Mouse (Mus musculus) kidney, adult 8-10 months (tissue): ENCODE results near the gene Bcl2.

ENCODE experiments used
- DNase-seq, 2 experiments: peaks; one replicate each; pipeline ENCODE4 v3.0.0; 2022

Bcl2 gene

DNA sequence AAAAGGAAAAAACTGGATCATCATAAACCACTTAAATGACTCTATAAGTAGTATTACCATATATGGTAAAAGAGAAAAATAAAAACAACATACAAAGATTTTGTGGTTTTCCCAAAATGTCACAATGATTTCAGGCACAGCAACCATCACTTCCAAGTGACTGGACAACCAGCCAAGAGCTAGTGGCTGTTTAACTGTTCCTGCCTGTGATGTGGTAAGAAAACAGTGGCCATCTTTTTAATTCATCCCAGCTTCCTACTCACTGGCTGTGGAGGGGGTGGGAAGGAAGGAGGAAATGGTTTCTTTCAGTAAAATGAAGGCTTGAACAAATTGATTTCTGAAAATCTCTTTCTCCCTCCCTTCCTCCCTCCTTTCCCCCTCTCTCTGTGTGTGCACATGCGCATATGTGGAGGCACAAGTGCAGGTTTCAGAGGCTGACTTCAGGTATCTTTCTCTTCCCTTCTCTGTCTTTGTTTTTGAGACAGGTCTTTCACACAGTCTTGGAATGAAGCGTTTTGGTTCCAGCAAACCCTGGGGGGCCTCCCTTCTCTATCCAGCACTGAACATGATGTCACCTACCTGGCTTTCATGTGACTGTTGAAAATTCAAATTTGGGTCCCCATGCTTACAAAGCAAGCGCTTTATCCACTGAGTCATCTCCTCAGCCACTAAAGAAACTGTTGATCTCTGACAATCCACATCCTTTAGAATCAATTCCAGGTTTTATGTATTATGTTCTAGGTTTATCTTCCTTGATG is 93.7 kb downstream of the Bcl2 start:
- no peak for DNase-seq

DNA sequence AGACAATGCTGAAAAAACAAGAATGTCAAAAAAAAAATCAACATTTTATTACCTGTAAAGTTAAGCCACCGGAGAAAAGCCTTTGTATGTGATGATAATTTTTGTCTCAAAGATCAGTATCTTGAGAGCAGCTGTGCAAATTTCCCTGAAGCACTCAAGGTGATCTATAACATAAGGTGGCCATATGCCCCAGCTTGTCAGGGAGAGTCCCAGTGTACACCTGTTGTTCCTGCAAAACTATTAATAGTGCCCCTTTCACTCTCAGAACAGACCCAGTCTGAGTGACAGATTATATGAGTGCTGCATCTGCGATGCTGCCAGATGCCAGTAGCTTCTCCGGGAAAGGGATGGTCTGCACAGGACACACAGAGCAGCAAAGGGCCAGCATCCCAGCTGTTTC is 95.3 kb downstream of the Bcl2 start:
- DNase-seq = no peak

DNA sequence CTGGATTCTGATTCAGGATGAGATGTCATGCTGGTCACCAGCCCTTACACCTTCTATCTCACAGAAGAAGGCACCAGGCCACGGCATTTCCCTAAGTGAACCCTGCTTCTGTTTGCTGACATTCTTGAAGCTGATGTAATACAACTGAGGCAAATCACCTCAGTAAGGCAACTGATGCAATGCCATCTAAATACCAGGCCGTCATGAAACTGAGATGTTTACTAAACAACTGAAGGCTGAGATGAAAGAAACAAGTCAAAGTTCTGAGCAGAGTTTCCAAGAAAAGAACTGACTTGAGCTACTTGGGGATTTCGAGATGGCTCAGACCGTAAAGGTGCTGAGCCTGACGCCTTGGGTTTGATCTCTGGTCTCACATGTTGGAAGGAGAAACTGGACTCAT is 97.1 kb downstream of the Bcl2 start:
- DNase-seq = no peak

DNA sequence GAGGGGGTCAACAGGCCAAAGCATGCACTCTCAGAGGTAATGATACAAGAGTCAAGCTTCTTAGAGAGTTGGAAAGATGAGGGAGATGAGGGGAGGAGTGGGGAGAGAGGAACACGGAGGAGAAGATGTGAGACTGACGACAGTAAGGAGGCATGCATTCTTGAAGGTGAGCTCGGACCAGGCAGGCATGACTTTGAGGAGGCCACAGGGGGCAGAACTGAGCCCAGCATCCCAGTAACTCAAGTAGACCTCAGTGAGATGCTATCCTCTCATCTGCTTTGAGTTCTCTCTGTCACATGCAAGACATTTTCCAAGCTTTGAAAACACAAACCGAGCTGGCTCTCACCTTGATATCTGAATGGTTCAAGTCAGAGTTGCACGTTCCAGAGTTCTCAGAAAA is 100.7 kb downstream of the Bcl2 start:
- DNase-seq = no peak

DNA sequence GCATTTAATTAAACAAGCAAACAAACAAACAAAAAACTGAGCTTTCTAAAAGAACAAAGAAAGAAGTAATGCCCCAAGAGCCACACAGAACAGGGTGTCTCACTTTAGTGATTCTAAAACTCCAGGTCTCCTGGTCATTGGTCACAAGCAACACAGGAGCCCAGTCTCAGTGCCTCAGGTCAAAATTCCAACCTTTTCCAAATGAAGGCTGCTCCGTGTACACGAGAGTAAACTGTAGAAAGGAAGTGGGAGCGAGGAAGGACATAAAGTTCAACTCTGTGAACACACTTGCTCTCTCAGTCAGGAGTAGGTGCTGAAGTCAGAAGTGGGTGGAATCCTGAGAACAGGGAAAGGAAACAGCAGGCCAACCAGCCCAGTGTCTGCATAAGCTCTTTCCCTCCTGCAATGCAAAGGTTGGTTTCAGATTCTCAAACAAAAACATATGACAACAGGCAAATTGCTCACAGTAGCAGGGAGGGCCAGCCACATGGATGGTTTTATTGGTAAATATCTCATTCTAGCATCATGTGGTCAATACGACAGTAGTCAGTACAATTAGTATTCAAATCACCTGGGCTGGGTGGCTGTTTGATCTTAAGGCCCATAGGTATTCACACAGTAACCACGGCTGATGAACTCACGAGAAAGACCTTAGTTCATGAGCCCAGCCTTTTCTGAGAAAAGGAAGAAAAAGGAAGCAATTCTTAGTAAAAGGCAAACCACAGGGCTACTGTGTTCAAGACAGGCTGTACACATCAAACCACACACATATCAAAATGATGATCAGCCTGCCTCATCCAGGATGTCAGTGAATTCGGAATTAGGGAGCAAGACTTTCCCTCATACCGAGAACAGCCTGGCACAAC is 101.7 kb downstream of the Bcl2 start:
- peak in 1 of 2 experiments; percentile 34 for DNase-seq

DNA sequence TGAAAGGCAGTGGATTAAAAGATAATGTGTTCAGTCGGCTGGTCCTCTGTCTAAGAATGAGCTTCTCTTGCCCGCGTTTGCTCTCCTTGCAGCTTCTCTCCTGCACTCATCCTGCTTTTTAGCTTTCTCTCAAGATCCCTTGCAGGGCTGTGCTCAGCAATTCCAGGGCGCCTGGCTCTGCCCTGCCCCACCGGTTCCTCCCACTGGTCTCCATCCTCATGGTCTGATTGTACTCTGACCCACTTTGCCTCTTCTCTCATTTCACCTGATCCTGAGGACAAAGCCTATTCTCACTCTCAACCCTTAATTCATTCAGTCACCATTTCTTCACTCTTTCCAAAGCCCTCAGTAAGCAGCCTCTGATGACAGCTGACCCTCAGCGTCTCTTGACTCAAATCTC is 102.8 kb downstream of the Bcl2 start:
- no peak for DNase-seq

DNA sequence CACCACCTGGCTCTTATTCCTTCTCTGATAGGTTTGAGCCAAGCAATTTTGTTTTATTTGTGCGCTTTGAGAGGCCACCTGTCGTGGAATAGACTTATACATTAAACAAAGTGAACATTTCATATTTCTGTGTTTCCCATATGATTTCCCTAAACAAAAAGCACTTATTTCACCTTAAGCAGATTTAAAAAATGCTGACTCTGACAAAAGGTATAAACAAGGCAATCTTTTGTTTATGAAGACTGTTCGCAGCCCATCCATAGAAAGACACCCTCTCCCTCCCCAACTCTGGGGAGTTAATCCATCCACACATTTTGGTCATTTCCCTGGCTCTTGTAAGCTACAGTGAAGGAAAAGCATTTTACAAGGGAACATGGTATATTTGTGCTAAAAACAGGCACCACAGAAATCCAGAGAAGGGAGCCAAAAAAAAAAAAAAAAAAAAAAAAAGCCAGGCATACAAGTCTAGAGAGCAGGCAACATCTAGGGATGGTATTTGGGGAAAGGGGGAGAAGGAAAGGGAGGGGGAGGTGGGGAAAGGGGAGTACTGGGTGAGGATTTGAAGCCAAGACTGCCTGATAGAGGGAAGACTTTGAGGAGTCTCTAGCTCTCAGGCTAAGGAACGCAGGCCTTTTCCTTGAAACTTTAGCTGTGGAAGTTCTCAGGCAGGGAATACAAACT is 105.8 kb downstream of the Bcl2 start:
- DNase-seq = no peak

DNA sequence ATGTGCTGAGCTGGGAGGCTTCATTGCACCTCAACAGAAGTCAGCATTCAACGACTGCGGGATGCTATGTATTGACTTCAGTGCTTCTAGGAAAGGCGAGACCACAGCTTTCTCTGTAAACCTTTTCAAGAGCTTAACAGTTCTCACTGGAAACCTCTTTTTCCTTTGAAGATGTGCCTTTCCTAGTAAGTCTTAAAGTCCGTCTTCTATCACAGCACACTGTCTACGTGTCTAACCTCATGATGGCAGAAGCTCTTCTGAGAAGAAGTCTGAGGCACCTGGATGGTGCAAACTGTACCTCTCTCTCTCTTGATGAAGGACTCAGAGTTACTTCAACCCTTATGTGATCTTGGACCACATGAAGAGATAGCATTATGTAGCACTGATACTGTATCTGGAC is 107.1 kb downstream of the Bcl2 start:
- DNase-seq = no peak

DNA sequence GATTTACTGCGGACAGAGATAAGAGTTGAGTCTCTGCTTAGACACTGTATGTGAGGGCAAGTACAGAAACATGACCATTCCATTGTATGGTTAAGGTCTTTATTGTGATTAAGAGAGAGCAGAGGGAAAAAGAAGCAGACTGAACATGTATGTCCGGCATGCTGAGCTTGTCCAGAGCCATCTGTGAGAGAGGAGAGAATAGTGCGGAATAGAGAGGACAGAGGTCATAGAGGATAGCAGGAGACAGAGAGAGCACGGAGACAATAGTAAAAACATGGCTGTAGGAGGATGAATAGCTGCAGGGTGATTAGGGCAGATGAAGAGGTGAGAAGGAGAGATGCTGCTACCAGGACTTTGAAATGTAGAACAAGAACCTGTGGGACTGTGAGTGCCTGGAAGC is 110.7 kb downstream of the Bcl2 start:
- no peak for DNase-seq

DNA sequence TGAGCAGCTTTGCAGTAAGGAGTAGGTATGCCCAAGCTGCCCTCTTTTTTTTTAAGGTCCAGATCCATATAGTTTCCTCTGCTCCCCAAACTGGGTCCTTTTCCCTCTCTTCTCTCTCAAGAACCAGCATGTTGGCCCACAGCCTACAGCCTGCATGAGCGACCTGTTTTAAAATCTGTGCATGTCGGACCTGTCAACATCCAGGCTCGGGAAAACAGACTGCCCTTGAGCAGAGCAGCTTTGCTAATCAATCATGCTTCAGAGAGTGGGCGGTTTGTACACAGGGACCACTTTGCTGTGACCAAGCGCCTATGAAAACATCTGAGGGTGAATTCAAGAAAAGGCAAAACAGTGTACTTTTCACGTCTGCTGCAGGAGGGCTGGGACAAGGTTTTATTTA is 111.1 kb downstream of the Bcl2 start:
- no peak for DNase-seq

DNA sequence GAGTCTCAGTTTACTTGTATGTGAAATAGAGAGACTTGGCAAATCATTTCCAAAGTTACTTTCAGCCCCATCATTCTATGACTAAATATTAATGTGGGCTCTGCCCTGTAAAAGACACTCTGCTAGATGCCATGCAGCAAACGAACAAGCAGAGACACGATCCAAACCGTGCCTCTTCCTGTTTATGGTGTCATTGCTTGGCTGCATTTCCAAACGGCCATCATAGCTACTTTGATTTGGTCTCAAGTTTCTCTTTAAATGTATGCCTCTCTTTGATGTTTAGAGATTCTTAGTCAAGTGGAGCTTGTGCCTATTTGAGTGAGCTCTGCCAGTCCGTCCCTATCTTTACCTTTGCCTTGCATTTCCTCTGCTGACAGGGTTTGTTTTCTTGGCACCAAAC is 111.5 kb downstream of the Bcl2 start:
- DNase-seq = no peak

DNA sequence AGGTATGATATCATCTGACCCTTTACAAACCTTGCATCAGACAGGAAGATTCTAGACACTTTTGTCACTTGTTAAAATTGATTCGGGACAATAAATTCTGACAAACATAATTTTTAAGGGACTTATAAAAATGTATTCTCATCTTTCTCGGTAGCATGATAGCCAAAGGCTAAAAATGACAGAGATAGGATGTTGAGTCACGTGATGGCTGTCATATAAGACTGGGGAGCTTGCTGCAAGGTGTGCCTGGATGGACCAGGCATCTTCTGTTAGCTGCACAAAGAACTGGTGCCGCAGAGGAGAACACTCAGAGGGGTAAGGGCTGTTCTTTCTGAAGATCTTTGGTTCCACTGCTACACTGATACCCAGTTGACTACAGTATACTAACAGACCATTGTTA is 112.8 kb downstream of the Bcl2 start:
- no peak for DNase-seq

DNA sequence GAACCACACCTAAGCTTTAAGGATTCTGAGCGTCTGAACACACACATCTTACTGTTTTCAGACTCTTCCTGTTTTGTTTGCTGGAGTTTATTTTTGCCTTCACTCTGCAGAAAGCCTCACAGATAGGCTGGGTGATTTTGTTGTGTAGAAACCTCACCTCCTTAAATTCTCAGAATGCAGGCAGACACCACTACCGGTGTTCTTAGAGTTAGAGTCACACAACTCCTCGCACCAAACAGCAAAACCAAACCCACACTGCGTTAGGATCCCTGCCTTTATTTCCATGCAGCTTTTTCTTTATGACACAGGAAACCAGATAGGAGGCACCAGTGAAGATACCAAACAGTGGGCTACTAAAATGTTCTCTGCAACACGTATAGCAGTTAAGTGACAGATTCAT is 113.2 kb downstream of the Bcl2 start:
- DNase-seq = no peak

DNA sequence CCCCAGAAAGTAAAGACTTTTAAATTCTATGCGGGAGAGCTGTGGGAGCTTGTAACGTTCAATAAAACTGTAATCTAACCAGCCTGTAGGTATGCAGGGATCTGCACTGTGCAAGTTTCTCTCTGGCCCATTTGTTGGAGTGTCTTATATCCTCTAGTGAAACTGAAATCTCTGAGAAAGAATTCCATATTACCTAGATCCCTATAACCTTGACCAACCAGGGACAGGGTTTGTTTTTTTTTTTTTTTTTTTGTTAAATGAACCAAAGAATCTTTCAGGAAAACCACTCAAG is 115.8 kb downstream of the Bcl2 start:
- no peak for DNase-seq

DNA sequence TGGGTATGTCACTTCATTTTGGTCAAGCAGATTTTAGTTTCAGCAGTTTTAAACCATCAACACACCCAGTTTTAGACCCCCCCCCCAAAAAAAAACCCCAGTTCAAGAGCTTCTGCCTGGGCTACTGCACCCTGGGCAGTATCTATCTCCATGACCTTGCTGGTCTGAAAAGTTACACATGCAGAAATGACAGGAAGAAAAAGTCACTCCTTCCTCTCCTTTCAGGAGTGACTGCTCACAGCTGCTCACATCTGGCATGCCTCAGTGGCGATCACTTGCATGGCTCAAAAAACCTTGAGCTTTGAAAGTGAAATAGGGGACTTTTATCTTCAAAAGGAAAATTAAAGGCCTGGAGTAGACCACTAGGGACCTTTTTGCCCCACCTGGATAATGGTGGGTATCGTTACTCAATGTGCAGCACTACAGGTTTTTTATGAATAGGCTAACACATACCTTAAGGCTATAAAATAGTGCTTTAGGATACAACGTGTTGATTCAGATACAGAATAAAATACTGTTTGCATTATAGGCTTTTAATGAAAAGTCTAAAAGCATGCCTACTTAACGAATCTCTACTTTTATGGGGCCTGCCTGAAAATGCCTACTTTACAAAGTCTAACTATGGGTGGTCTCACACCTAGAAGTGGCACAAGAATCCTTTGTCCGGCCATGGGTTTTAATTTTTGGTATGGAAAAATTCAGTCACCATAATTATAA is 116.3 kb downstream of the Bcl2 start:
- DNase-seq = no peak

DNA sequence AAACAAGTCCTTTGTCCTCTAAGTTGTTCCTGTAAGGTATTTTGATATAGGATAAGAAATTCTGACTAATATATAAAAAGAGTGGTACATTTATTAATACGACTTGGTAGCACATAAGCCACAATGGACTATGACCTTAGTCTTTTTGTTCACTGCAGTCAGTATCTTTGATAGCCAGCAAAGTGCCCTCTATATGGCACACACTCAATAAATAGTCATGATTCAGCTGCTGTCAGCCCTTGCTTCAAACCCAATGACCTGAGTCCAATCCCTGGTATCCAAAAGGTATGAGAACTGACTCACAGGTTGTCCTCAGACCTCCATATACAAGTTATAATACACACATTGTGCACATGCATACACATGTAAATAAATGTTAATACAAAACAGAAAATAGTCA is 117.7 kb downstream of the Bcl2 start:
- no peak for DNase-seq

DNA sequence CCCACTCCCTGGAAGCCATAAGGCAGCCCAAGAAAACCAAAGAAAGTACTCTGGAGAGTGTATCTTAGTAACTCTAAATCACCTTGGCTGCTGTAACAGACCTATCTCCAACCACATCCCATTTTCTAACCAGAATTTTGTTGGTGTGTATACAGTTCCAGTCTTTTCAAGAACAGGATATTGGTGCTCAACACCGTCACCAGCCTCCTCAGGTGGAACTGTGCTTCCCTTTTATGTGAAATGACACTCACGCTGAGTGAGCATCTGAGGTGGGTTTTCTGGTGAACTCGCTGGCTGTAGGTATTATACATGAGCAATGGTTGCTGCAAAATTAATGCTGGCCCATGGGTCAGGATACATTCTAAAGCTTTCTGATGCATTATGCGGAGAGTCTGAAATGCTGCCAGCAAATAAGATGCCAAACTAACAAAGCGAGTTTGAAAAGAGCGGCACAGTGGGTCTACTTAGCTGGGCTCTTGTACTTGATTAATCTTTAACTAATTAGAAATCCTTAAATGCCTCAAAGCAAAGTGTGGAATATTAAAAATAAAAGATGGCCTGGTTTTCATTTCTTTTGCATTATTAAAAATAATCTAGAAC is 118.7 kb downstream of the Bcl2 start:
- no peak for DNase-seq

DNA sequence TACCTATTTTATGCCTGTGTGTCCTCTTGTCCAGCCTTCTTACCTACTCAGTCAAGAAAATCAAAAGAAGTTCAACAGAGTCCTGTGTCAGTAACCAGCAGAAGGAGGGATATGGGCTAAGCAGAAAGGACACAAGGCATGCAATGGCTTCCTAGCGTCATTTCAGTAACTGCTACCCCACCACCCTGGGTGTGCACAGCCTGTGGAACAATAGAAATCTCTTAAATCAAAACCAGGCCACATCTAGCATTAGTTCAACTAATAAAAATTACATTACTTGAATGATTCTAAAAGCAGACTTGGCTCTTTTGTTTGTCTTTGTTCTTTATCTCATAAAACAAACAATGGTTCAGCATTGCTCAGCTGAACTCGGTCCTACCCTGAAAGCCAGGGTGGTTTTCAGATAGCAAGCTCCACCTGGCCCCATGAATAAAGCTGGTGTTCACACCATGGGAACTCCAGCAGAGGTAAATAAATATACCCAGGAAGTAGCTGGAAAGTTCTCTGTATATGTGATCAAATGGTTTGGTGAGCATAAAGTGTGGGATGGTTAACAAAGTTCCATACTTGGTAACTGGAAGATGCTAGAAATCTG is 122.8 kb downstream of the Bcl2 start:
- DNase-seq = no peak

DNA sequence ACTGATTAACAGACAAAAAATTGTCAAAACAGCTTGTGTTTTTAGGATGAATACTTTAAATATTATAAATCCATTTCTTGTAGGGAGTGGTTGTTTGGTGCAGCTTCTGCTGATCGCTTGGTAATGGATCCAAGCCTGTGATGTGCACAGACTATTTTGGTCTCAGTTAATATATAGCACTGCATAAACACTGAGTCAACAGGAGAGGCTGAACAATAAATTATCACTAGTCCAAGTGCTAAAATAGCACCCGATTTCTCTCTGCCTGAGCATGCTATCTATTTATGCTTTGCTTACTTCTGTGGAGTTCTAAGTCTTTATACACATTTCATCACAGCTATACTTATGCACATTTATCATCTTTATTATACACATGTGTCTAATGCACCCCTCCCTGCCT is 124.9 kb downstream of the Bcl2 start:
- no peak for DNase-seq

DNA sequence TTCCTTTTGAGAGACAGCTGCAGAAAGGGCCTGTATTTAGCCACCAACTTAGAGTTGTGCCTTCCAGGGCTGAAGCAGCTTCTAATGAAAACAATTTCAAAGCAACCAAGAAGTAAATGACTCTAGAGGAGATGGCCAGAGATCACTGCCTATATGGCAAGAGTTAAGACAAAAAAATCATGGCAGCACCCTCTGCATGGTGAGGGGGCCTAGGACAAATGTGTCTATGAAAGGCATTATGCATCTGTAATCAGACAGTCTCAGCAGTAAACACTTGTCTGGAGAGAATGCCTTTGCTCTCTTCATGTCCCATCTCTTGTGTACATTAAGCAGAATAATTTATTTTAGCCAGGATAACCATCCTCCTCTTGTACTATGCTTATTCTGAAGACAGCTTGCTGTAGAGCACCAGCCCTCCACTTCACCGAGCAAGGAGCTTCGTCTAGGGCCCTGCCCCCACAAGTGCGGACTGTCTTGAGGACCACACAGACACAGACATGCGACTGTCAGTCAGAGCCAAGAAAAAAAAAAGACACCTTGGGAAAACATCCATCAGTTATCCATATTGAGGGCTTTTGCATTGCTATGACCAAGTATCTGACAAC is 126.1 kb downstream of the Bcl2 start:
- no peak for DNase-seq

DNA sequence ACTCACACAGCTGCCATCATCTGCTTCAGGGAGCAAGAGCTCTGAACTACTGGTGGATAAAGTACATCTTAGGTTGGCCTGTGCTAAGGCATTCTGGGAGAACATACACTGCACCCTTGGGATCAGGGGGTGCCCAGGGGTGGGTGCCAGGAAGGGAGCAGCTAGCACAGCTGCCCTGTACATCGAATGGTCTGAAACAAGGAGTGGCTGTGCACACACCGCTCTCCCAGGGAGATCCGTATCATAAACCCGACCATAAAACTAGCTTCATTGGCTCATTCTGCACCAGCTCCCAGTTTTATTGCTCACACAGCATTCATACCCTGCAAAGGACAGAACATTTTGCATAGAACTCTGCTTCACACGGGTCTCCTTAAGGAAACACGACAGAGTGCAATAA is 127.3 kb downstream of the Bcl2 start:
- no peak for DNase-seq

DNA sequence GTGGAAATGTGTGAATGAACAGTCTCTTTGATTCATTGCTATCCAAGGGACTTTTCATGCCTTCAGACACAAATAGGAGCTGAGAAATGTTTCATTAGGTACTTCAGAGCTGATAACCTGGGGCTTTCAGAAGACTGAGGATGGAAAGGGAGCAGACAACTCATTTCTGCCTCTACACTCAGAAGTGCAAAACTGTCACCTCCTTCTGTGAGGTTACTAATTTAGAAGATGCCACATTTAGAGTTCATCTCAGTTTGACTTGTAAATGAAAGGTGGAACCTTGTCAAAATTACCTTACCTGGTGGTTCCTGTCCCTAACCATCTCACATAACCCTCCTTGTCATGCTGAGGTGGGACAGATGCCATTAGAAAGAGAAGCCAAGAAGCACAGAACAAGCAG is 128.7 kb downstream of the Bcl2 start:
- DNase-seq = no peak
